Mouse (Mus musculus) small intestine, adult 2 months (tissue): ENCODE measurements around the gene H2-DMb1.
A peak's percentile ranks its signal among the peaks of the same experiment; 100 is the strongest.

Experiments used
- CTCF ChIP-seq: fragments of 200-500 bp; IDR thresholded peaks from 2 replicates; pipeline ENCODE4 v1.5.1; 2012; ENCODE audit warnings: low read depth, mild to moderate bottlenecking, control low read depth, inconsistent platforms, low read length, moderate library complexity, mixed read lengths; ENCODE audit not compliant: insufficient replicate concordance, insufficient read length; ENCODE audit errors: extremely low read depth
- POLR2A ChIP-seq: fragments of 200-500 bp; IDR thresholded peaks from 2 replicates; pipeline ENCODE4 v1.6.1; 2012; ENCODE audit warnings: low read depth, mild to moderate bottlenecking, control low read depth, inconsistent platforms, low read length, moderate library complexity

- TF ChIP-seq CTCF (no peak), POLR2A (peak; percentile 63)
Measured at GRCm38 (mm10) chr17:34120814-34121171, 32.1 kb upstream of the H2-DMb1 start.
